Mouse (Mus musculus): ENCODE data around the gene Prkar1a. TPM values are rescaled to one million over a fixed set of nuclear protein-coding genes. Genes with fewer than 3 reads are reported as not detected.
"Not testable (repeated sequence)": the region's sequence is repeated elsewhere in the genome, so short reads cannot be mapped to it uniquely, and the experiment has no call there.

Gene Prkar1a
- total RNA-seq, 2 experiments from 2014 or later = 561 to 584 TPM

- intact Hi-C loops (cut with DNase I) = no loop called here
- DNase-seq (ENCODE audit: low spot score in 2 of 2) = no peak
These were observed 14.3 kb upstream of the Prkar1a start for GRCm38 (mm10) chr11:109634928-109635327.

GRCm38 (mm10) chr11:109635871-109636395, 13.3 kb upstream of the Prkar1a start:
- intact Hi-C loops (cut with DNase I) = no loop called here
- DNase-seq (ENCODE audit: low spot score in 2 of 2) = no peak

- no peak for DNase-seq (ENCODE audit: low spot score in 2 of 2)
- intact Hi-C loops (cut with DNase I) = no loop called here
These were observed 7.5 kb upstream of the Prkar1a start for GRCm38 (mm10) chr11:109641498-109642222.

- intact Hi-C loops (cut with DNase I) = no loop called here
These were observed 695 bp upstream of the Prkar1a start for GRCm38 (mm10) chr11:109648510-109648909.

GRCm38 (mm10) chr11:109649975-109650701, 933 bp downstream of the Prkar1a start:
- intact Hi-C loops (cut with DNase I) = loop anchor here (1.0 to 5.0 kb wide), 2 partner anchors 39 to 178 kb away; partner anchors contain the start of genes Arsg, Slc16a6 and Wipi1
- DNase-seq (ENCODE audit: low spot score in 2 of 2) = peak; percentile 85 to 93

More at GRCm38 (mm10) chr11:109648510-109648909, 695 bp upstream of the Prkar1a start:
- DNase-seq (ENCODE audit: low spot score in 2 of 2) = no peak

GRCm38 (mm10) chr11:109650788-109651565, 1.8 kb downstream of the Prkar1a start:
- peak; percentile 96 to 97 for DNase-seq (ENCODE audit: low spot score in 2 of 2)
- intact Hi-C loops (cut with DNase I) = loop anchor here (1.0 to 5.0 kb wide), 2 partner anchors 40 to 179 kb away; partner anchors contain the start of genes Arsg, Slc16a6 and Wipi1

GRCm38 (mm10) chr11:109651566-109652024, 2.4 kb downstream of the Prkar1a start:
- intact Hi-C loops (cut with DNase I) = loop anchor here (5.0 kb wide), 1 partner anchor 179 kb away; the partner anchor contains the start of genes Arsg and Slc16a6
- DNase-seq (ENCODE audit: low spot score in 2 of 2) = no peak

- no peak for DNase-seq (ENCODE audit: low spot score in 2 of 2)
- intact Hi-C loops (cut with DNase I) = loop anchor here (5.0 kb wide), 1 partner anchor 180 kb away; the partner anchor contains the start of genes Arsg and Slc16a6
These were observed 3.3 kb downstream of the Prkar1a start for GRCm38 (mm10) chr11:109652505-109652904.

- no peak for DNase-seq (ENCODE audit: low spot score in 2 of 2)
- intact Hi-C loops (cut with DNase I) = loop anchor here (5.0 kb wide), 1 partner anchor 181 kb away; the partner anchor contains the start of genes Arsg and Slc16a6
These were observed 4.0 kb downstream of the Prkar1a start for GRCm38 (mm10) chr11:109653201-109653600.

GRCm38 (mm10) chr11:109654581-109654980, 5.4 kb downstream of the Prkar1a start:
- DNase-seq (ENCODE audit: low spot score in 2 of 2) = no peak
- intact Hi-C loops (cut with DNase I) = loop anchor here (5.0 kb wide), 1 partner anchor 182 kb away; the partner anchor contains the start of genes Arsg and Slc16a6

GRCm38 (mm10) chr11:109656232-109656631, 7.0 kb downstream of the Prkar1a start:
- intact Hi-C loops (cut with DNase I) = no loop called here
- no peak for DNase-seq (ENCODE audit: low spot score in 2 of 2)

- intact Hi-C loops (cut with DNase I); DNase-seq (ENCODE audit: low spot score in 2 of 2): not testable (repeated sequence)
These were observed 11.3 kb downstream of the Prkar1a start for GRCm38 (mm10) chr11:109660526-109660925.

- no peak for DNase-seq (ENCODE audit: low spot score in 2 of 2)
- intact Hi-C loops (cut with DNase I) = no loop called here
These were observed 15.1 kb downstream of the Prkar1a start for GRCm38 (mm10) chr11:109664293-109664692.

GRCm38 (mm10) chr11:109665424-109665823, 16.2 kb downstream of the Prkar1a start:
- intact Hi-C loops (cut with DNase I) = loop anchor here (5.0 kb wide), 1 partner anchor 607 kb away; no protein-coding TSS in a partner anchor

GRCm38 (mm10) chr11:109666411-109666810, 17.2 kb downstream of the Prkar1a start:
- intact Hi-C loops (cut with DNase I) = loop anchor here (5.0 kb wide), 1 partner anchor 606 kb away; no protein-coding TSS in a partner anchor
- DNase-seq (ENCODE audit: low spot score in 2 of 2) = no peak

More at GRCm38 (mm10) chr11:109665424-109665823, 16.2 kb downstream of the Prkar1a start:
- DNase-seq (ENCODE audit: low spot score in 2 of 2) = no peak

- DNase-seq (ENCODE audit: low spot score in 2 of 2) = no peak
- intact Hi-C loops (cut with DNase I) = loop anchor here (5.0 kb wide), 1 partner anchor 605 kb away; no protein-coding TSS in a partner anchor
These were observed 18.2 kb downstream of the Prkar1a start for GRCm38 (mm10) chr11:109667371-109667770.

- no peak for DNase-seq (ENCODE audit: low spot score in 2 of 2)
- intact Hi-C loops (cut with DNase I) = loop anchor here (5.0 kb wide), 1 partner anchor 604 kb away; no protein-coding TSS in a partner anchor
These were observed 19.0 kb downstream of the Prkar1a start for GRCm38 (mm10) chr11:109668115-109668725.

- no peak for DNase-seq (ENCODE audit: low spot score in 2 of 2)
- intact Hi-C loops (cut with DNase I) = loop anchor here (5.0 kb wide), 1 partner anchor 603 kb away; no protein-coding TSS in a partner anchor
These were observed 20.0 kb downstream of the Prkar1a start for GRCm38 (mm10) chr11:109669149-109669708.
